Mouse (Mus musculus): ENCODE measurements at regions not wholly inside any gene's neighbourhood (a gene's known extent, or its start where the extent isn't known, plus 50 kb on each side); places are given as distances from the start of the nearest gene placed in this dataset.

- no peak for DNase-seq
- intact Hi-C loops (cut with DNase I) = no loop called here
These were observed 163.8 kb downstream of the Cdh26 start for GRCm38 (mm10) chr2:178594177-178594576.

DNA sequence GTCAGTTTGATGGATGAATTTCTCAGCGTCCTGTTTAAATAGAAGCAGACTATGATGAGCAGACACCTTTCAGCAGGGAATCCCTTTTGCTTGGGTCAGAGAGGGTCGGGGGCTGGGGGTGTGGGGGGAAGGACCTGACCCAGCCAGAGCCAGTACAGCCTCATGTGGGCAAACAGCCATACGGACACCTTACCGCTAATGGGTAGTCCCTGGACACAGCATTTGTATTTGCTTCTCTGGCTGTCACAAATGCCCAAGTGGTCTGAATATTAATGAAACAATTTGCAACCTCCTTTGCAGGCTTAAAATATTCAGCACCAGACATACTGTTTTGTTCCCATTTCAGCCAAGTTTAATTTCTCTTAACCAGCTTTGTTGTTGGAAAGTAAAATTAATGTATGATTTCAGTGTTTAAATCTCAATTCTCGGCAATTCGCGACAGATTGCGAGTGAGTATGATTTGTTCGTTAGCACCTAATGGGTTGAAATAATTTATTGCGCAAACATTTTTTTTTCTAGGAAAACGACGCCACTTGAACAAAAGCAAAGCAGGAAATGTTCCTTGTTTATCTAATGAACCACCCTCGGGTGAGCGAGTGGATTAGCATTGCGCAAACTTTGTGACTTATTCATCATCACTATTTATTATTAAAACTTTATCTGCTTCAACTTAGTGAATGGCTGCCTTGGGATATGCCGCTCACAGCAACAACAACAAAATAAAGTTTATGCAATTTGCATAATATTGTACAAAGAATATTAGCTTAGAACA is 166.2 kb downstream of the Cdh26 start:
- no peak for DNase-seq
- intact Hi-C loops (cut with DNase I) = no loop called here

- DNase-seq = no peak
- intact Hi-C loops (cut with DNase I) = no loop called here
These were observed 166.7 kb downstream of the Cdh26 start for GRCm38 (mm10) chr2:178597084-178597470.

- DNase-seq = no peak
- intact Hi-C loops (cut with DNase I) = no loop called here
These were observed 168.0 kb downstream of the Cdh26 start for GRCm38 (mm10) chr2:178598371-178598770.

GRCm38 (mm10) chr2:178598836-178599235 is 168.5 kb downstream of the Cdh26 start:
- intact Hi-C loops (cut with DNase I) = no loop called here
- no peak for DNase-seq

GRCm38 (mm10) chr2:178603443-178603842 is 173.1 kb downstream of the Cdh26 start:
- intact Hi-C loops (cut with DNase I) = no loop called here
- no peak for DNase-seq

DNA sequence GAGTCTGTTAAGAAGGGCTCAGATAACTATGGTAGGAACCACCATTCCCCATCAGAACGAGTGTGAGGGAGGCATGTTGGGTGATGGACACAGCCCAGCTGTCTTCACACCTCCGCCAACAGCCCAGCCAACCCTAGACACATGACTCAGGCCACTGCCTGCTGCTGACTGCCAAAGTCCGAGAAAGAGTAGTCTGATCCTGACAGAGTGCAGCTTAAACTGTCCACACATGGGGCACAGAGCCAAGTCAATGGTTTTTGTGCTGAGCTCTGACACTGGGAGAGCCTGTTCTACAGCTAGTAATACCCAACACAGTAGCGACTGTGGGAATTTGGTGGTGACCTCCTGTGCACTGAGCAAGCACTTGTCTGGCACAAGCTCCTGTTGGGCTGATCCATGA is 176.4 kb downstream of the Cdh26 start:
- intact Hi-C loops (cut with DNase I) = no loop called here
- peak; percentile 46 to 52 for DNase-seq

- DNase-seq = no peak
- intact Hi-C loops (cut with DNase I) = no loop called here
These were observed 180.1 kb downstream of the Cdh26 start for GRCm38 (mm10) chr2:178610211-178610975.

DNA sequence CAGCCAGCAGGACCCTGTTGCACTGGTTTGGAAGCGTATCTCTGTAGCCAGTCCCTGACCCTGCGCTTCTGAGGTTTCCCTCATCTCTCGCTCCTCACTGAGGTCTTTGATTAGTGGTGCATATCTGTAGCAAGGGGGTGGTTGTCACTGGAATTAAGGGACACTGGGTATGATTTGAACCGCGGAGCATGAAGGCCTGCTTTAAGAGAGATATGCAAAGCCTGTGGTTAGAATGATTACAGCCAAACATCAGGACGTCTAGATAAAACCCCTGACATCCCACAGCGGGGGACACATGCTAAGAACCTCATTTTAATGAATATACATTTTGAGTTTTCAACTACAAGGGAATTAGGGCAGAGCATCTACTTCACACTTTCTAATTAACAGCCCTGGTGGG is 184.4 kb downstream of the Cdh26 start:
- no peak for DNase-seq
- intact Hi-C loops (cut with DNase I) = no loop called here

DNA sequence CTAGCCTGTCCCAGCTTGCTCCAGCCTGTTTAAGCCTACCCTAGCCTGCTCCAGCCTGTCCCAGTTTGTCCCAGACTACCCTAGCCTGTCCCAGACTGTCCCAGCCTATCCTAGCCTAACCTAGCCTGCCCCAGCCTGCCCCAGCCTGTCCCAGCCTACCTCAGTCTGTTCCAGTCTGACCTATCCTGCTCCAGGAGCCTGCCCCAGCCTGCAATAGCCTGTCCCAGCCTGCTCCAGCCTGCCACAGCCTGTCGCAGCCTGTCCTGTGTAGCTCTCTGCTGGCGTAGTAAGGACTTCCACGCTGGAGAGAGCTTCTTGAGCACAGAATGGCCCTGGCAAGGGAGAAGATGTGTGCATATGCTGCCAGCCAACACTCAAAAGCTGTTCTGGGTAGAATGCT is 192.5 kb downstream of the Cdh26 start:
- DNase-seq = no peak
- intact Hi-C loops (cut with DNase I) = no loop called here

- no peak for DNase-seq
- intact Hi-C loops (cut with DNase I) = no loop called here
These were observed 194.1 kb downstream of the Cdh26 start for GRCm38 (mm10) chr2:178624475-178624874.

DNA sequence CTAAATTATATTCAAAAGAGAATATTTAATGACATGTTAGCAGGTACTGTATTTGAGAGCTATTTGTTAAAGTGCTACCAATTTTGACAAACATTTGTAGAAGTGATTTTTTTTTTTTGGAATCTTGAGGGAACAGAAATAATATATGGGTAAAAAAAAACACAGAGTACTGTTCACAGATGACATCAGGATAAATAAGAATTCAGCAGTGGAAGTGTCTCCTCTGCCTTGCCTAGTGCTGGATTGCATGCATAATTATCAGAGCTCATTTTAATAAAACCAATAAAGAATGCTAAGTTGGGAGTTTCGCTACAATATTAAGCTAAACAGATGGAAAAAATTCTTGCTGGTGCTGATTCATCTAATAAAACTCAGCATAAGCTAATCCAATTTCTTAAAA is 194.6 kb downstream of the Cdh26 start:
- intact Hi-C loops (cut with DNase I) = loop anchor here (5.0 kb wide), 2 partner anchors 262 to 567 kb away; no protein-coding TSS in a partner anchor
- no peak for DNase-seq

- peak; percentile 52 to 66 for DNase-seq
- intact Hi-C loops (cut with DNase I) = loop anchor here (5.0 kb wide), 2 partner anchors 258 to 563 kb away; no protein-coding TSS in a partner anchor
These were observed 199.4 kb downstream of the Cdh26 start for GRCm38 (mm10) chr2:178629756-178630155.

DNA sequence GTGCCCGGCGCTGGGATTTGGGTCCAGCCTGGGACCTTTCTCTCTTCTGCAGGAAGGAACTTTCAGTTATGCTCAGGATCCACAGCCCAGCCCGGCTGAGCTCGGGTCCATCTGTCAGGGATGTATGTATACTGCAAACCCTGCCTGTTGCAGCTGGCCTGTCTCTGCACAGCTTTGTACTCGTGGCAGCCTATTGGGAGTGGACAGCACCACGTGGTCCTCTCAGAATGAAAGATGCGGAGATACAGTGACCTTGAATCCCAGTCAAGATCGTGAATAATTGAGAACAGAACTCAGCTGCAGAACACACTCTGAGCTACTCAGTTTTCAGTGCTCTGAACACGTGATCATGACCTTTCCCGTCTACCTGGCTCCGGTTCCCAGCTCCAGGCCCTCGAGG is 200.2 kb downstream of the Cdh26 start:
- intact Hi-C loops (cut with DNase I) = no loop called here
- DNase-seq = no peak

DNA sequence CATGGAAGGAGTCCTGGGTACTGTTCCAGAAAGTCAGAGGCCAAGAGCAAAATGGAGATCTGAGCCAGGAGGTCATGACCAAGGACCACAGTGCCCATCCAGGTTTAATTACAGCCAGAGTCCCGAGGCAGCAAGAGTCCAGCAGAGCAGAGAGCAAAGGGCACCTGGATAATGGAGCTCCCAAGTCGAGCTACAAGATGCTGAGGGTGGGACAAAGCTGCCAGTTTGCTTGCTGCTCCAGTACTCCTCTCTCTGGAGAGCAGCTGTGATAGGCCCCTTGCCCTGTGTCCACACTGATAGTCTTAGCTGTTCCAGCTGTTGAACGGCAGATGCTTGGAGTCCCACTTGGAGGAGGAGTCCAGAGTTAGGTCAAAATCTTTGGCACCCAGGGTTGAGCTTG is 201.0 kb downstream of the Cdh26 start:
- intact Hi-C loops (cut with DNase I) = no loop called here
- DNase-seq = peak in 1 of 2 experiments; percentile 8

DNA sequence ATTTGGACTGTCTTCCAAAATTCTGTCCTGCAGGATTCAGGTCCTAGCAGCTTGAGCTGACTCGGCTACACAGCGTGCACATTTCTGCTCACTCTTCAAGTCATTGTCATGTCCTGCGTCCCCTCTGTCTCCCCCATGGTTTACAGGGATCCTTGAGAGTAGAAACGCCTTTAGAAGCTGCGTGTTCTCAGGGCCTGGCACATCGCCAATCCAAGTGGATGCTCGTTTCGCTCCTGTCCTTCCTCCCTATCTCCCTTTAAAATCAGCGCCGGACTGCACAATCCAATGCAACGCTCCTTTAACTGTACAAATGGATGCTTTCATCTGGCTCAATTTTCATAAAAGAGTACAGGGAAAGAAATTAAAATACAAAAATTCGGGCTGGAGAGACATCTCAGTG is 201.6 kb downstream of the Cdh26 start:
- DNase-seq = peak in 1 of 2 experiments; percentile 15
- intact Hi-C loops (cut with DNase I) = no loop called here

DNA sequence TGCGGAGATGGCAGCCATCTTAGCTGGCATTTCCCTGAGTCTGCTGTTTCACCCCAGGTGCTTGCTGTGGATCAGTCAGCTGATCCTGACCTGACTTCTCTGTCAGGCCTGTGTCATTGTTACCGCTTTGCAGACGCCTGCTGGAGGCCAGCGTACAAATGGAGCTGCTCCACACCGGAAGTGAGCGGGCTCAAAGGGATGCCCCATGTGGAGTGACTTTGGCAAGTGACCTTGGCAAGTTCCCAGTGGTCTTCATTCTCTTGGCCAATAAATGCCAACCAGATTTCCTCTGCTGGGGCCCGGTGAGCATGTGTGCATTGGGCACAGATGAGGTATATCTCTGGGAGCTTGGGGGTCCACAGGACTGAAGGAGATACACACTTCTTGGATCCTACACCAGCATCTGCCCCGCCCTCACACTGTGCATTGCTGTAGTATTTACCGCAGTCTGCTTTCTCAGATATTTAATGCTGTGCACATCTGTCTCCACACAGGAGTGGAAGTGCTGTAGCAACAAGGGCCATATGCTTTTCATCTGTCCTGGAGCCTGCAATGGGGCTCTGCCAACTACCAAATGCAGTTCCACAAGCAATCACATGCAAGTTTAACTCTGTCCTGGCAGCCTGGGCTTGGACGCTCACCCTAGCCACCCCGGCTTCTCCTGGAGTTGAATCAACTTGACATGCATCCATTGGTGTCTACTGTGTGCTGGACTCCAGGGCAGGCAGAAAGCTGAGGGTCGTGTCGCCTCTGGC is 202.7 kb downstream of the Cdh26 start:
- DNase-seq = no peak
- intact Hi-C loops (cut with DNase I) = no loop called here

DNA sequence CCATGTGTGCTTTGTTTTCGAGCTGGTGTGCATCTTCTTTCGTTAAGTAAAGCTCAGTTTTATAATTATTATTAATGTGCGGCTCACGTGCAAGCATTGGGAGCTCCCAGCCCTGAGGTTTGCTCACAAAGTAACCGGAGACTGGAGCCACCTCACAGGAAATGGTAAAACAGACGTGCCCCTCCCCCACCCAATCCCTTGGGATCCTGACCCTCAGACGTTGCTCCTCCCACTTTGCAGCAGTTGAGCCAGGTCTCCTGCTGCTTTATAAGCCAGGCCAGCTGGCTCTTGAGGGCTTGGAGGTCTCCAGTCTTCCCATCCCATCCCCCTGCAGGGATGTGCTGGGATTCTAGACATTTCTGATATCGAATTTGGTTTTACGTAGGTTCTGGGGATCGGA is 203.8 kb downstream of the Cdh26 start:
- intact Hi-C loops (cut with DNase I) = no loop called here
- no peak for DNase-seq

DNA sequence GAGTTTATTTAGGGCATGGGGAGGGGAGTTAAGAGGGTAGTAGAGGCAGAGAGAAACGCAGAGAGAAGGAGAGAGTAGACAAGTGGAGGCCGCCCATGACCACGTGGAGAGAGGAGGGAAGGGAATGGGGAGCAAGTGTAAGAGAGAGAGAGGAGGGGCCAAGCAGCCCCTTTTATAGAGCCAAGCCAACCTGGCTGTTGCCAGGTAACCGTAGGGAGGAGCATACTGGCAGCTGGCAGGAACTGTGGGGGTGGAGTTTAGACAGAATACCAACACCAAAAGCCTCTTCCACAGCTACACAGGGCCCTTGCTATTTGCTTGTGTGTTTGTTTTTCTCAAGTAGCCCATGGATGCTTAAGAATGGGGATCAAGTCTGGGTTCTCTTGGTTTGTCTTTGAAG is 205.4 kb downstream of the Cdh26 start:
- DNase-seq = no peak
- intact Hi-C loops (cut with DNase I) = no loop called here

- intact Hi-C loops (cut with DNase I) = no loop called here
- DNase-seq = no peak
These were observed 206.6 kb downstream of the Cdh26 start for GRCm38 (mm10) chr2:178636901-178637300.

Data from heart, postnatal 36 days (tissue).